Mouse (Mus musculus): Measurements from ENCODE around the gene Msx3.

Gene Msx3

GRCm38 (mm10) chr7:140057413-140058407 lies 8.8 kb upstream of the Msx3 start:
- intact Hi-C loops (cut with DNase I): no loop called here

DNA sequence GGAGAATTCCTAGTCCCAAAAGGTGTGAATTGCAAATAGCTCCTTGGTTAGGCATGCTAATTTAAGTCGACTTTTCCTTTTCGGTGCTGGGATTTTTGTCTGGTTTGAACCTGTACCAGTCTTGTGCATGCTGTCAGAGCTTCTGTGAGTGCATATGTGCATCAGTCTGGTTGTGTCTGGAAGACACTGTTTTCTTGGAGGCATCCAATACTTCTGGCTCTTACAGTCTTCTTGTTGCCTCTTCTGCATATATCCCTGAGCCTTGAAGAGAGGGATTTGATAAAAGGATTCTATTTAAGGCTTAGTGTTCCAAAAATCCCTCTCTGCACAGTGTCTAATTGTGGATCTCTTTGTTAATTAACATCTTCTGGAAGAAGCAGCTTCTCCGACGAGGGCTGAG lies 5.2 kb upstream of the Msx3 start:
- intact Hi-C loops (cut with DNase I): no loop called here

DNA sequence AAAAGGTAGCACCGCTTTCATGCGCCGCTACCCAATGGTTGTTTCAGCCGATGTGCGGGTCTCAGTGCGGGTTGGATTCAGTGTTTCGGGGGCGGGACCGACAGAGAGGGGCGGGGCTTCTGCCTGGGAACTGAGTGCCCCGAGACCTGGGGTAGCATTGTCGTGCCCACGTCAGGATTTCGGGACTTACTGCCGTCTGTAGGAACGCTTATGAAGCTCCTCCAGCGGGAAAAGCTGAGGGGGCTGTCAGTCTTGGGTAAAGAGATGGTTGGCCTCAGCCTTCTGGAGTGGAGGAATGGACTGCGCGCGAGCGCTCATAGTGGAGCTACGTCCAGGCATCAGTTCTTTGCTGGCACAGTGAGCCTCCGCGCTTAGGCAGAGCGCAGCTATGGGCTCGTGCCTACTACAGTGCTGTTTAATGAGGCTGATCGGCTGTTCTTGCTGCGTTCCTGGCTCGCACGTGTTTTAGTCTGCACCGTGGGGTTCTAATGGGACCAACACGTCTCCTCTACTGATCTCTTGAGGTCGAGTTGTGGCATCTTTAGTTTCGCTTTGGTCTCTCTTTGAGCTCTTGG lies 313 bp upstream of the Msx3 start:
- intact Hi-C loops (cut with DNase I): no loop called here

DNA sequence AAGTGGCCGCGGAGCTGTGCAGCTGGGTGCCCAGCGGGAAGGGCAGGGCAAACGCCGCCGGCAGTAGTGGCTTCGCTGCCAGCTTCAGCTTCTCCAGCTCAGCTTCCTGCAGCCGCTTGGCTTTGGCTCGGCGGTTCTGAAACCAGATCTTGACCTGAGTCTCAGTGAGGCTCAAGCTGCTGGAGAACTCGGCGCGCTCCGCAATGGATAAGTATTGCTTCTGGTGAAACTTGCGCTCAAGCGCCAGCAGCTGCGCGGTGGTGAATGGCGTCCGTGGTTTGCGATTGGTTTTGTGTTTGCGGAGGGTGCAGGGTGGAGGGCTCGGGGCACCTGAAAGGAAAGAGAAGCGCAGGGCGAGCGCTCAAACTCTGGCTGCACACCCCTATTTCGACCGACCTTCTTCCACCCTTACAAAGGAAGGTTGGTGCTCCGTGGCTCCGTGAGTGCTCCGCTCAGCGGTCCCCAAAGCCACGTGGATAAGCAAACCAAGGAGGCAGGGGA lies 1.0 kb downstream of the Msx3 start:
- intact Hi-C loops (cut with DNase I): no loop called here

GRCm38 (mm10) chr7:140045546-140045945 lies 3.3 kb downstream of the Msx3 start:
- intact Hi-C loops (cut with DNase I): no loop called here

- intact Hi-C loops (cut with DNase I): no loop called here
These were observed 6.2 kb downstream of the Msx3 start for GRCm38 (mm10) chr7:140042728-140043127.

- intact Hi-C loops (cut with DNase I): no loop called here
These were observed 11.7 kb downstream of the Msx3 start for GRCm38 (mm10) chr7:140037171-140037555.

DNA sequence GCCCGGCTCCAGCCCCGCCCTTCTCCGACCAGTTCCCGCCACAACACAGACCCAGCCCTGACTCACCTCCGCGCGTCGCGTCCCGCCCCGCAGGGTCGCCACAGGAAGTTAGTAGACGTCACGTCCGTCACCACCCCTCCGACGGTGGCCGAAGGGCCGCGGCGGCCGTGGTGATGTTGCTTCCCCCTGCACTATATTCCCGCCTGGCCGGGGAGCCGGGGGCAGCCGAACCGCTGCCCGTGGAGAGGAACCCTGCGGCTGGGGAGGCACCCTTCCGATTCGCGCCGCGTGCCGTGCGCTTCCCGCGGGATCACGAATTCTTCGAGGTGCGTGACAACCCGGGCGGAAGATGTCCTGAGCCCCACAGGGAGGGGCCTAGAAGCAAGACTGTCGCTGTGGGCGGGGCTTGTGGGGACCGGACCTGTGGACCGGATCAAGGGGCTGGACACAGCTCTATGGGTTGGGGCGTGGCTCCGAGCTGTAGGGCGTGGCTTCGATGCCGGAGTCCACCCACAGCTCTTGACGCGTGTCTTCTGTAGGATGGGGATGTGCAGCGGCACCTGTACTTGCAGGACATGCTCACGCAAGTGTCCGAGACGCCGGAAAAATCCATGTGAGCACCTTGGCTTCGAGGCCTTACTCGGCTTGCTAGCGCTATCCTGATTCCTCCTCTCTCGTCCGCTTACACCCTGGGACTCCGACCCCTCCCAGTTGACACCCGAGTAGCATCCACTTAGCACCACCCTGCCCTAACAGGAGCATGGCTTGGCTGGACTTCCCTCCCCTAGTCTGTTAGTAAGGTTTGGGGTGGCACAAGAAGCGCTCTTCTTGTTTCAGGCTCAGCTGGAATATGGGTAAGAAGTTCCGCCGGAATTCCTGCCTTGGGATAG lies 12.4 kb downstream of the Msx3 start, which contains the start of the genes Zfp511 and Tubgcp2:
Zfp511 (plus strand) TSS at position 111 of the 890 bp plus-strand sequence.
Tubgcp2 (minus strand) TSS at position 389 of the 890 bp plus-strand sequence.
- intact Hi-C loops (cut with DNase I): no loop called here

DNA sequence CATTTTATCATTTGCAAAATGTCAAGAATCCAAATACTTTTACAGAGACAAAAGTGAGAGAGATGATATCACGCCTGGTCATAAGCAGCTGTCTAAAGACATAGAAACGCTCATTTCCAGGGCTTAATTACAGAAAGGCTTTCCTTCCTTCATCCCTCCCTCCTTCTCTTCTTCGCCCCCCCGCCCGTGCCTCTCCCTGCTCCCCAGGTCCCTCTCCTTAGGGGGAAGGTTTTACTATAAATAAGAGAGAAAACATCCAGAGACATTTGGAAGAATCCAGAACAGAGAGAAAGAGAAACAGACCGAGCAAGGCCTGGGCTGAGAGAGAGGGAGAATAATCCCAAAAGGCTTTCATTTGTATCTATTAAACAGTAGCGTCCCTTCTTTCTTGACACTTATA lies 13.4 kb downstream of the Msx3 start:
- intact Hi-C loops (cut with DNase I): no loop called here

- intact Hi-C loops (cut with DNase I): loop anchor here (5.0 kb wide), 1 partner anchor 41 kb away; the partner anchor contains the start of gene Adam8
These were observed 15.5 kb downstream of the Msx3 start for GRCm38 (mm10) chr7:140033386-140033785.

DNA sequence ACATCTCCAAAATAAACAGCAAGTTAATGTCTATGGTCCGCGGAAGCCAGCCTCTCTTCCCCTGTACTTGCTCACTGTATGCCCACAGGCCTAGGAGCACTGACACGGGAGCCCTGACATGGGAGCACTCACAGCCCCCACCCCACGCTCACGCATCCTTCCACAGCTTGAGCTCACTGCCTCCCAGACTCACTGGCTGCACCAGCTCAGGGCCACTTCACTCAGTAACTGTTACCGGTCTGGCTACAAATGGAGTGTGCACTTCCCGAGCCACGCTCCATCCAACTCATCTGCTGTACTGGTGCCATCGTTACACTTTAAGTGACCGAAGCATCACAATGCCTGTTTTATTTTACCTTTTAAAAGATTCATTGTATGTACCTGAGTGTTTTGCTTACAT lies 16.5 kb downstream of the Msx3 start:
- intact Hi-C loops (cut with DNase I): loop anchor here (5.0 kb wide), 1 partner anchor 40 kb away; the partner anchor contains the start of gene Adam8

DNA sequence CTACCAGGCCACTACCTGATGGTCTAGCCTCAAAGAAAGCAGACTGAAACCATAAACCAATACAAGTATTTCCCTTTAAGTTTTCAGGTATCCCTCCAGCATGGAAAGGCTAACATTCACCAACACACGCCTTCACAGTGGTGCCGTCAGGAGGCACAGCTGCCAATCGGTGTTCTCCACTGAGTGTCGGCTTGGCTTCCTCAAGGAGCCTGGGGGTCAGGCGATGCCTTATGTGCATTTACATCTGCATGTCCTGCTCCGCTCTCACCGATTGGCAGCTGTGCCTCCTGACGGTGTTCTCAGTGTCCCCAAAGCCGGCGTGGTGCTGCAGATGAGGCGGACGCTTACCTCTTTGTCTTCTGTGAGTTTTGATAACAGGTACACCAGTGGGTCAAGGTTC lies 17.1 kb downstream of the Msx3 start:
- intact Hi-C loops (cut with DNase I): loop anchor here (5.0 kb wide), 1 partner anchor 39 kb away; the partner anchor contains the start of gene Adam8

DNA sequence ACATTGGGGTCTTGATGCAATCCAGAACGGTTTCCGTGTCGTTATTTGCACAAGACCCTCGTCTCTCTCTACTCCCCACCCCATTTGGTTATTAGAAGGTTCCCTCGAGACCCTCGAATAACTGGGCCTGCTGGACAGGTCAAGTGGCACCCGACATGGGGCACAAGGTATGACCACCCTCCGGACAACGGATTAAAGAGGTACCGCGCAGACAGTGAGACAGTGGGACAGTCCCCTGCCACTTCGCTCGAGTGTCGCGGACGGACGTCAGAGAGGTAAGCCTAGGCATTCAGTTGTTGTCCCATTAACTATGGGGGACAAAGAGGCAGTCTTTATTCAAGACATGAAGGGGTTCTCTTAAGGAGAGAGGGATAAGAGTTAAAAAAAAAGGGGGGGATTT lies 37.6 kb downstream of the Msx3 start:
- intact Hi-C loops (cut with DNase I): no loop called here

GRCm38 (mm10) chr7:140007781-140008180 lies 41.1 kb downstream of the Msx3 start:
- intact Hi-C loops (cut with DNase I): no loop called here

- intact Hi-C loops (cut with DNase I): no loop called here
These were observed 41.9 kb downstream of the Msx3 start for GRCm38 (mm10) chr7:140006861-140007611.

DNA sequence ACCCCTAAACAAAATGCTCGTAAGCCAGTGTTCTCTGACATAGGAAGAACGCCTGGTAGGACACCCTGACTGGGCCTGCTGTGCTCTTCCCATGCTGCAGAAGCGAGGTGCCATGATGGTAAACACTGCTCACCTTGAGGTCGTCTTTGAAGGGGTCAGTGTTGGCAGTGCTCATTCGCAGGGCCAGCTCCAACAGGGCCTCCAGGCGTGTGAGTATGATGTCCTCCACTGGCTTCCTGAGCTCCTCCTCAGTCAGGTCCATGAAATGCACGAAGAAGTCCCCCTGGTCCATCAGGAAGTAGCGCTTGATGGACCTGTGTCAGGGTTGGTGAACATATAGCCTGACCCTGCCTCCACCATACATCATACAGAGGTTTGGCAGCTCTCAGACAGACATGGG lies 44.2 kb downstream of the Msx3 start:
- intact Hi-C loops (cut with DNase I): no loop called here

DNA sequence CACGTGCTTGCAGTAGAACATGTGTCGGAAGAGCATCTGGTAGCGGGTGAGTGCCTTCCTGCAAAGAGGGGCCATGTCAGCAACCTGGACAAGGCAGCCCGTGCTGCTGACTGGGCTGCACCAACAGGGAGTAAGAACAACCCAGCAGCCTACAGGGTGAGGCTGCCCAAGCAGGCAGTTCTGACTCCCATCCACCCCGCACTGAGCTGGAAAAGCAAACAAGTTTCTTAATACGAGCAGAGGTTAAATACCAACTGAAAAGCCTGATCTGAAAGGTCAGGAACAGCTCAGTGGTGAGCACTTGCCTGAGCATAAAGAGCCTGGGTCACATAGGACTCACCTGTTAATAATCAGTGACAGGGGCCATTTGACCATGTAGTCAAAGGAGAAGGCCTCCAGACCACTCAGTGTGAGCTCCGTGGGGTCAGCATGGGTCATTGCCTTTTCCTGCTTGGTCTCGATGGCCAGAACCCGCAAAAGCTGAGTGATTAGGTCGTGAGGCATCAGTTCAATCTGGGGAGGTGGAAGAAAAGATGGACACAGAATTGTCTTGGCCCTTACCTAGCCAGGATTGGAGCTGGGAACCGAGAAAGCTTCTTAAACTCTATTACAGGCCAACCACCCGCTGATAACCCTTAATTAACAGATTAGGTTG lies 47.7 kb downstream of the Msx3 start:
- intact Hi-C loops (cut with DNase I): no loop called here

- intact Hi-C loops (cut with DNase I): no loop called here
These were observed 50.1 kb downstream of the Msx3 start for GRCm38 (mm10) chr7:139998691-139999350.

All from adrenal gland (tissue).